Mouse (Mus musculus): Measurements from ENCODE around the gene Pik3c2g. TPM values are rescaled to one million over a fixed set of nuclear protein-coding genes. Genes with fewer than 3 reads are reported as not detected.

The Pik3c2g gene
- total and polyA plus RNA-seq, 3 experiments: not detected

- no peak for DNase-seq (ENCODE audit: low read depth, low spot score)
- Histone ChIP-seq H3K4me3 (ENCODE audit: control insufficient read depth in 1 of 2, insufficient read depth in 1 of 2, low read depth in 2 of 2, low read length in 2 of 2) (no peak overlapping the region), H3K27me3 (ENCODE audit: control insufficient read depth in 1 of 2, insufficient read depth in 2 of 2, low read length in 2 of 2) (no peaks in the 10 kb centered on the region), H3K9ac (ENCODE audit: control insufficient read depth, low read depth, low read length, poor library complexity, severe bottlenecking) (no peak overlapping the region), H3K4me1 (ENCODE audit: control insufficient read depth in 1 of 2, insufficient read depth in 2 of 2, low read length in 2 of 2) (no peaks in the 10 kb centered on the region), H3K36me3 (ENCODE audit: control insufficient read depth in 1 of 2, insufficient read depth in 2 of 2, low read length in 2 of 2) (no peaks in the 10 kb centered on the region), H3K9me3 (replicated peaks; ENCODE audit: insufficient read depth, low read length) (no peaks in the 10 kb centered on the region), H3K79me2 (ENCODE audit: control insufficient read depth, insufficient read depth, low read length, poor library complexity) (no peaks in the 10 kb centered on the region), H3K27ac (ENCODE audit: control insufficient read depth, low read depth, low read length) (no peak overlapping the region)
- TF ChIP-seq JUND (IDR thresholded peaks at IDR 0.05; ENCODE audit: low read depth, low read length): no peak
- no peak for TF ChIP-seq MEF2A (IDR thresholded peaks at IDR 0.05; ENCODE audit: extremely low read depth, insufficient replicate concordance, low read depth, low read length, poor library complexity, severe bottlenecking)
- TF ChIP-seq RCOR1 (IDR thresholded peaks at IDR 0.05; ENCODE audit: low read depth, low read length): no peak
- TF ChIP-seq USF2 (IDR thresholded peaks at IDR 0.05; ENCODE audit: borderline replicate concordance in 1 of 2, insufficient read depth in 1 of 2, low read depth in 1 of 2, low read length in 2 of 2): no peak
- TF ChIP-seq ELF1 (IDR thresholded peaks at IDR 0.05; ENCODE audit: low read depth, low read length): no peak
- TF ChIP-seq MYB (IDR thresholded peaks at IDR 0.05; ENCODE audit: low read depth, low read length): no peak
These were observed 274.5 kb downstream of the Pik3c2g start for GRCm38 (mm10) chr6:139861534-139861933.

- Histone ChIP-seq H3K9me3 (replicated peaks; ENCODE audit: insufficient read depth, low read length) (no peaks in the 10 kb centered on the region), H3K4me1 (ENCODE audit: control insufficient read depth in 1 of 2, insufficient read depth in 2 of 2, low read length in 2 of 2) (no peaks in the 10 kb centered on the region), H3K27me3 (ENCODE audit: control insufficient read depth in 1 of 2, insufficient read depth in 2 of 2, low read length in 2 of 2) (no peaks in the 10 kb centered on the region), H3K9ac (ENCODE audit: control insufficient read depth, low read depth, low read length, poor library complexity, severe bottlenecking) (no peak overlapping the region), H3K79me2 (ENCODE audit: control insufficient read depth, insufficient read depth, low read length, poor library complexity) (no peaks in the 10 kb centered on the region), H3K36me3 (ENCODE audit: control insufficient read depth in 1 of 2, insufficient read depth in 2 of 2, low read length in 2 of 2) (no peaks in the 10 kb centered on the region), H3K27ac (ENCODE audit: control insufficient read depth, low read depth, low read length) (no peak overlapping the region), H3K4me3 (ENCODE audit: control insufficient read depth in 1 of 2, insufficient read depth in 1 of 2, low read depth in 2 of 2, low read length in 2 of 2) (no peak overlapping the region)
- no peak for DNase-seq (ENCODE audit: low read depth, low spot score)
- TF ChIP-seq UBTF (IDR thresholded peaks at IDR 0.05; ENCODE audit: borderline replicate concordance, insufficient read depth, low read depth, low read length): no peak
- TF ChIP-seq ZC3H11A (IDR thresholded peaks at IDR 0.05; ENCODE audit: low read depth, low read length): no peak
- TF ChIP-seq ZKSCAN1 (IDR thresholded peaks at IDR 0.05; ENCODE audit: low read depth, low read length): no peak
- no peak for TF ChIP-seq TCF12 (IDR thresholded peaks at IDR 0.05; ENCODE audit: low read depth, low read length)
- no peak for TF ChIP-seq SIN3A (IDR thresholded peaks at IDR 0.05; ENCODE audit: low read length)
- no peak for TF ChIP-seq TAL1 (IDR thresholded peaks at IDR 0.05; ENCODE audit: low read length)
- TF ChIP-seq RAD21 (IDR thresholded peaks at IDR 0.05; ENCODE audit: low read depth, low read length): no peak
- TF ChIP-seq EP300 (IDR thresholded peaks at IDR 0.05; ENCODE audit: low read depth in 1 of 2, low read length in 2 of 2): no peak
- no peak for TF ChIP-seq KAT2A (conservative IDR thresholded peaks at IDR 0.05; ENCODE audit: low read depth, low read length)
- no peak for TF ChIP-seq E2F4 (IDR thresholded peaks at IDR 0.05; ENCODE audit: borderline replicate concordance, low read depth, low read length)
- no peak for TF ChIP-seq MEF2A (IDR thresholded peaks at IDR 0.05; ENCODE audit: extremely low read depth, insufficient replicate concordance, low read depth, low read length, poor library complexity, severe bottlenecking)
- TF ChIP-seq CTCF (IDR thresholded peaks at IDR 0.05 in 2 of 3, conservative IDR thresholded peaks at IDR 0.05 in 1 of 3; ENCODE audit: control insufficient read depth in 1 of 3, insufficient read depth in 1 of 3, low read depth in 2 of 3, low read length in 3 of 3, poor library complexity in 1 of 3, severe bottlenecking in 1 of 3): no peak
- TF ChIP-seq MAZ (IDR thresholded peaks at IDR 0.05; ENCODE audit: low read depth, low read length): no peak
- TF ChIP-seq MYC (IDR thresholded peaks at IDR 0.05; ENCODE audit: low read depth, low read length): no peak
- TF ChIP-seq BHLHE40 (IDR thresholded peaks at IDR 0.05; ENCODE audit: borderline replicate concordance, low read depth, low read length): no peak
- no peak for TF ChIP-seq MXI1 (IDR thresholded peaks at IDR 0.05; ENCODE audit: low read depth, low read length)
- no peak for TF ChIP-seq POLR2AphosphoS2 (IDR thresholded peaks at IDR 0.05; ENCODE audit: low read length)
- no peak for TF ChIP-seq USF2 (IDR thresholded peaks at IDR 0.05; ENCODE audit: borderline replicate concordance in 1 of 2, insufficient read depth in 1 of 2, low read depth in 1 of 2, low read length in 2 of 2)
- TF ChIP-seq MAFK (IDR thresholded peaks at IDR 0.05; ENCODE audit: borderline replicate concordance, low read depth, low read length): no peak
- no peak for TF ChIP-seq MAX (IDR thresholded peaks at IDR 0.05; ENCODE audit: low read length)
These were observed 278.1 kb downstream of the Pik3c2g start for GRCm38 (mm10) chr6:139865059-139865673.

Measured in MEL (cell line).